Mouse (Mus musculus) CD4-positive, CD25-positive, alpha-beta regulatory T cell, adult 4 months (primary cell): Measurements from ENCODE around the gene Itpr2. TPM values are rescaled to one million over a fixed set of nuclear protein-coding genes. Genes with fewer than 3 reads are reported as not detected.
A peak's percentile ranks its signal among the peaks of the same experiment; 100 is the strongest.

Source experiments
- ATAC-seq: one replicate; pipeline ENCODE4 v1.8.0; 2017
- polyA plus RNA-seq, 2 experiments: library from polyadenylated mRNA; unstranded; fragments of 100-300 nt; shearing (Covaris generic); gene quantifications; one replicate each; pipeline ENCODE4 v1.2.1; 2017

Gene Itpr2
- polyA plus RNA-seq, 2 experiments from 2014 or later: 69.7 to 84.1 TPM

- ATAC-seq: no peak
Measured at GRCm38 (mm10) chr6:146344732-146345131, 157.3 kb downstream of the Itpr2 start.

GRCm38 (mm10) chr6:146343671-146344384 is 158.2 kb downstream of the Itpr2 start:
- no peak for ATAC-seq

- no peak for ATAC-seq
Measured at GRCm38 (mm10) chr6:146342995-146343394, 159.0 kb downstream of the Itpr2 start.

GRCm38 (mm10) chr6:146341934-146342333 is 160.1 kb downstream of the Itpr2 start:
- no peak for ATAC-seq

GRCm38 (mm10) chr6:146341413-146341812 is 160.6 kb downstream of the Itpr2 start:
- no peak for ATAC-seq

GRCm38 (mm10) chr6:146340951-146341350 is 161.1 kb downstream of the Itpr2 start:
- no peak for ATAC-seq

GRCm38 (mm10) chr6:146339779-146340178 is 162.2 kb downstream of the Itpr2 start:
- no peak for ATAC-seq

- ATAC-seq: no peak
Measured at GRCm38 (mm10) chr6:146337237-146337636, 164.8 kb downstream of the Itpr2 start.

- ATAC-seq: no peak
Measured at GRCm38 (mm10) chr6:146335191-146335590, 166.8 kb downstream of the Itpr2 start.

GRCm38 (mm10) chr6:146333506-146333905 is 168.5 kb downstream of the Itpr2 start:
- ATAC-seq: no peak

- ATAC-seq: no peak
Measured at GRCm38 (mm10) chr6:146331017-146331669, 170.9 kb downstream of the Itpr2 start.

- no peak for ATAC-seq
Measured at GRCm38 (mm10) chr6:146329079-146329478, 172.9 kb downstream of the Itpr2 start.

GRCm38 (mm10) chr6:146326631-146327030 is 175.4 kb downstream of the Itpr2 start:
- no peak for ATAC-seq

- no peak for ATAC-seq
Measured at GRCm38 (mm10) chr6:146324541-146325204, 177.3 kb downstream of the Itpr2 start.

GRCm38 (mm10) chr6:146322555-146322954 is 179.5 kb downstream of the Itpr2 start:
- no peak for ATAC-seq

- ATAC-seq: no peak
Measured at GRCm38 (mm10) chr6:146321951-146322350, 180.1 kb downstream of the Itpr2 start.

- no peak for ATAC-seq
Measured at GRCm38 (mm10) chr6:146316415-146316814, 185.6 kb downstream of the Itpr2 start.

- no peak for ATAC-seq
Measured at GRCm38 (mm10) chr6:146315153-146315552, 186.9 kb downstream of the Itpr2 start.

GRCm38 (mm10) chr6:146314304-146314703 is 187.7 kb downstream of the Itpr2 start:
- ATAC-seq: no peak

- peak; percentile 69 for ATAC-seq
Measured at GRCm38 (mm10) chr6:146313396-146313795, 188.6 kb downstream of the Itpr2 start.

GRCm38 (mm10) chr6:146310210-146310609 is 191.8 kb downstream of the Itpr2 start:
- ATAC-seq: no peak

- no peak for ATAC-seq
Measured at GRCm38 (mm10) chr6:146309335-146309734, 192.7 kb downstream of the Itpr2 start.

GRCm38 (mm10) chr6:146305995-146306394 is 196.0 kb downstream of the Itpr2 start:
- ATAC-seq: no peak

GRCm38 (mm10) chr6:146304088-146304487 is 197.9 kb downstream of the Itpr2 start:
- ATAC-seq: no peak
